Mouse (Mus musculus) heart, embryonic 12.5 days (tissue): ENCODE results near the gene Tnfsf15. TPM values are rescaled to one million over a fixed set of nuclear protein-coding genes. Genes with fewer than 3 reads are reported as not detected.

Experiments used
- ATAC-seq: fragments of 200-750 bp; cut with Nextera tagmentation; 2 replicates; pipeline ENCODE4 v1.8.0; 2017; ENCODE audit warnings: moderate TSS enrichment, moderate library complexity; ENCODE audit not compliant: insufficient number of reproducible peaks, low FRiP score
- H3K27ac ChIP-seq: fragments of 300-500 bp; sonication (generic); 2 replicates; pipeline ENCODE4 v1.5.1; 2016; ENCODE audit warnings: mild to moderate bottlenecking, moderate library complexity; ENCODE audit not compliant: poor library complexity, severe bottlenecking
- H3K27me3 ChIP-seq: fragments of 300-500 bp; sonication (generic); replicated peaks from 2 replicates; pipeline ENCODE4 v1.6.1; 2016; ENCODE audit warnings: mild to moderate bottlenecking, moderate library complexity
- H3K36me3 ChIP-seq: fragments of 300-500 bp; sonication (generic); 2 replicates; pipeline ENCODE4 v1.6.1; 2016; ENCODE audit warnings: mild to moderate bottlenecking, moderate library complexity
- H3K4me1 ChIP-seq: fragments of 300-500 bp; sonication (generic); replicated peaks from 2 replicates; pipeline ENCODE4 v1.6.1; 2016; ENCODE audit warnings: mild to moderate bottlenecking
- H3K4me2 ChIP-seq: fragments of 300-500 bp; sonication (generic); 2 replicates; pipeline ENCODE4 v1.6.1; 2016; ENCODE audit warnings: mild to moderate bottlenecking, moderate library complexity
- H3K4me3 ChIP-seq: fragments of 300-500 bp; sonication (generic); 2 replicates; pipeline ENCODE4 v1.5.1; 2016; ENCODE audit warnings: mild to moderate bottlenecking
- H3K9ac ChIP-seq: fragments of 300-500 bp; sonication (generic); 2 replicates; pipeline ENCODE4 v1.6.1; 2016; ENCODE audit warnings: mild to moderate bottlenecking, moderate library complexity
- H3K9me3 ChIP-seq: fragments of 300-500 bp; sonication (generic); replicated peaks from 2 replicates; pipeline ENCODE4 v1.6.1; 2016; ENCODE audit warnings: mild to moderate bottlenecking, moderate library complexity
- WGBS: fragments of 180-500 bp; shearing (Covaris S2); methylation state at CpG from one replicate; pipeline ENCODE4 v1.1.7; 2016; 5-methylcytosine and 5-hydroxymethylcytosine counted together
- polyA plus RNA-seq: library from polyadenylated mRNA; unstranded; fragments of >200 nt; fragmentation: Nextera tagmentation; extraction: Ambion mirVana; gene quantifications from 2 replicates; pipeline ENCODE4 v1.2.1, GENCODE M21; 2016

The Tnfsf15 gene
- polyA plus RNA-seq, 1 experiment from 2014 or later = 0.09 TPM

GRCm38 (mm10) chr4:63759931-63760330 lies 15.0 kb upstream of the Tnfsf15 start:
- no peak overlapping the region for H3K9ac ChIP-seq
- no peak for ATAC-seq
- 80% methylated on average over 3 of the region's 3 CpGs for WGBS
- H3K9me3 ChIP-seq = no peaks in the 10 kb centered on the region
- no peaks in the 10 kb centered on the region for H3K36me3 ChIP-seq
- peaks cover 22% of the 10 kb centered on the region for H3K27me3 ChIP-seq
- no peak overlapping the region for H3K27ac ChIP-seq
- H3K4me1 ChIP-seq = no peaks in the 10 kb centered on the region
- H3K4me2 ChIP-seq = no peak overlapping the region
- no peak overlapping the region for H3K4me3 ChIP-seq

GRCm38 (mm10) chr4:63757527-63758154 lies 12.7 kb upstream of the Tnfsf15 start:
- peaks cover 6% of the 10 kb centered on the region for H3K4me1 ChIP-seq
- no peaks in the 10 kb centered on the region for H3K36me3 ChIP-seq
- H3K9me3 ChIP-seq = no peaks in the 10 kb centered on the region
- no peak overlapping the region for H3K4me2 ChIP-seq
- no peak overlapping the region for H3K9ac ChIP-seq
- no peak for ATAC-seq
- WGBS = 75% methylated on average over 6 of the region's 6 CpGs
- peaks cover 25% of the 10 kb centered on the region for H3K27me3 ChIP-seq
- no peak overlapping the region for H3K4me3 ChIP-seq
- H3K27ac ChIP-seq = no peak overlapping the region

GRCm38 (mm10) chr4:63756072-63756471 lies 11.2 kb upstream of the Tnfsf15 start:
- Histone ChIP-seq H3K27me3 (peaks cover 29% of the 10 kb centered on the region), H3K4me3 (no peak overlapping the region), H3K36me3 (no peaks in the 10 kb centered on the region), H3K4me1 (peaks cover 12% of the 10 kb centered on the region), H3K9me3 (no peaks in the 10 kb centered on the region), H3K4me2 (no peak overlapping the region), H3K9ac (no peak overlapping the region), H3K27ac (no peak overlapping the region)
- ATAC-seq = no peak
- WGBS = 59% methylated on average over 2 of the region's 2 CpGs

- no peak overlapping the region for H3K4me3 ChIP-seq
- WGBS = 80% methylated on average over 9 of the region's 9 CpGs
These were observed 9.6 kb upstream of the Tnfsf15 start for GRCm38 (mm10) chr4:63754467-63755020.

GRCm38 (mm10) chr4:63753855-63754254 lies 8.9 kb upstream of the Tnfsf15 start:
- ATAC-seq = no peak
- H3K4me3 ChIP-seq = no peak overlapping the region
- no peak overlapping the region for H3K27ac ChIP-seq
- no peak overlapping the region for H3K9ac ChIP-seq
- H3K4me1 ChIP-seq = peaks cover 12% of the 10 kb centered on the region
- WGBS = 73% methylated on average over 2 of the region's 2 CpGs
- H3K27me3 ChIP-seq = peaks cover 23% of the 10 kb centered on the region; the same call in 1 of the 2 replicates
- H3K4me2 ChIP-seq = no peak overlapping the region
- no peaks in the 10 kb centered on the region for H3K9me3 ChIP-seq
- no peaks in the 10 kb centered on the region for H3K36me3 ChIP-seq

More at GRCm38 (mm10) chr4:63754467-63755020, 9.6 kb upstream of the Tnfsf15 start:
- Histone ChIP-seq H3K36me3 (no peaks in the 10 kb centered on the region), H3K27ac (no peak overlapping the region), H3K4me1 (peaks cover 12% of the 10 kb centered on the region), H3K27me3 (peaks cover 30% of the 10 kb centered on the region; the same call in 1 of the 2 replicates), H3K9ac (no peak overlapping the region), H3K4me2 (no peak overlapping the region), H3K9me3 (no peaks in the 10 kb centered on the region)
- no peak for ATAC-seq

- Histone ChIP-seq H3K4me1 (peaks cover 12% of the 10 kb centered on the region), H3K4me2 (peak overlapping the region; percentile 30), H3K36me3 (no peaks in the 10 kb centered on the region), H3K27me3 (peaks cover 21% of the 10 kb centered on the region; the same call in 1 of the 2 replicates), H3K9ac (no peak overlapping the region), H3K27ac (no peak overlapping the region), H3K9me3 (no peaks in the 10 kb centered on the region), H3K4me3 (no peak overlapping the region)
- peak; percentile 64 for ATAC-seq
- 29% methylated on average over 16 of the region's 16 CpGs for WGBS
These were observed 8.0 kb upstream of the Tnfsf15 start for GRCm38 (mm10) chr4:63752687-63753523.

- no peak overlapping the region for H3K9ac ChIP-seq
- H3K27me3 ChIP-seq = peaks cover 24% of the 10 kb centered on the region; the same call in 1 of the 2 replicates
- no peak for ATAC-seq
- WGBS = 63% methylated on average over 3 of the region's 3 CpGs
- peaks cover 23% of the 10 kb centered on the region for H3K4me1 ChIP-seq
- no peaks in the 10 kb centered on the region for H3K9me3 ChIP-seq
- H3K27ac ChIP-seq = no peak overlapping the region
- no peaks in the 10 kb centered on the region for H3K36me3 ChIP-seq
- H3K4me2 ChIP-seq = no peak overlapping the region
- no peak overlapping the region for H3K4me3 ChIP-seq
These were observed 3.3 kb upstream of the Tnfsf15 start for GRCm38 (mm10) chr4:63748061-63748730.

GRCm38 (mm10) chr4:63745271-63745670 lies 358 bp upstream of the Tnfsf15 start:
- WGBS = 34% methylated on average over 6 of the region's 6 CpGs
- Histone ChIP-seq H3K36me3 (no peaks in the 10 kb centered on the region), H3K9ac (no peak overlapping the region), H3K27ac (no peak overlapping the region), H3K9me3 (no peaks in the 10 kb centered on the region), H3K4me2 (peak overlapping the region; percentile 34), H3K4me3 (no peak overlapping the region), H3K4me1 (peaks cover 12% of the 10 kb centered on the region; the same call in 1 of the 2 replicates), H3K27me3 (peaks cover 17% of the 10 kb centered on the region; the same call in 1 of the 2 replicates)
- ATAC-seq = no peak

- H3K27ac ChIP-seq = no peak overlapping the region
- ATAC-seq = no peak
These were observed 1.3 kb downstream of the Tnfsf15 start for GRCm38 (mm10) chr4:63743660-63744059.

GRCm38 (mm10) chr4:63742763-63743371 lies 2.0 kb downstream of the Tnfsf15 start:
- no peak overlapping the region for H3K9ac ChIP-seq
- H3K4me2 ChIP-seq = no peak overlapping the region
- 0 out of 2 replicates have a peak, but pooled peaks cover 11% of the 10 kb centered on the region for H3K27me3 ChIP-seq
- H3K4me3 ChIP-seq = no peak overlapping the region
- H3K27ac ChIP-seq = no peak overlapping the region
- no peak for ATAC-seq
- H3K9me3 ChIP-seq = no peaks in the 10 kb centered on the region
- peaks cover 12% of the 10 kb centered on the region; the same call in 1 of the 2 replicates for H3K4me1 ChIP-seq
- 83% methylated on average over 5 of the region's 5 CpGs for WGBS
- no peaks in the 10 kb centered on the region for H3K36me3 ChIP-seq

More at GRCm38 (mm10) chr4:63743660-63744059, 1.3 kb downstream of the Tnfsf15 start:
- Histone ChIP-seq H3K4me1 (peaks cover 12% of the 10 kb centered on the region; the same call in 1 of the 2 replicates), H3K36me3 (no peaks in the 10 kb centered on the region), H3K27me3 (peaks cover 11% of the 10 kb centered on the region; the same call in 1 of the 2 replicates), H3K9me3 (no peaks in the 10 kb centered on the region), H3K4me2 (no peak overlapping the region), H3K4me3 (no peak overlapping the region), H3K9ac (no peak overlapping the region)
- WGBS = 48% methylated on average over 1 of the region's 1 CpGs
